Mouse (Mus musculus): ENCODE results near the gene Myog.

- TF ChIP-seq CTCF (IDR thresholded peaks at IDR 0.05; ENCODE audit: control insufficient read depth, insufficient read depth, insufficient read length) (no peak), MAX (IDR thresholded peaks at IDR 0.05) (no peak)
These were observed 26.6 kb downstream of the Myog start for GRCm38 (mm10) chr1:134316361-134316760.
